Mouse (Mus musculus): ENCODE measurements around the gene Sox15. TPM values are rescaled to one million over a fixed set of nuclear protein-coding genes. Genes with fewer than 3 reads are reported as not detected.
"Not testable (repeated sequence)": the region's sequence is repeated elsewhere in the genome, so short reads cannot be mapped to it uniquely, and the experiment has no call there.

Sox15 gene
- polyA plus RNA-seq, 1 experiment: 43.5 TPM

GRCm38 (mm10) chr11:69699595-69699994 lies 44.5 kb downstream of the Sox15 start:
- no peak for DNase-seq (ENCODE audit: low spot score)

DNA sequence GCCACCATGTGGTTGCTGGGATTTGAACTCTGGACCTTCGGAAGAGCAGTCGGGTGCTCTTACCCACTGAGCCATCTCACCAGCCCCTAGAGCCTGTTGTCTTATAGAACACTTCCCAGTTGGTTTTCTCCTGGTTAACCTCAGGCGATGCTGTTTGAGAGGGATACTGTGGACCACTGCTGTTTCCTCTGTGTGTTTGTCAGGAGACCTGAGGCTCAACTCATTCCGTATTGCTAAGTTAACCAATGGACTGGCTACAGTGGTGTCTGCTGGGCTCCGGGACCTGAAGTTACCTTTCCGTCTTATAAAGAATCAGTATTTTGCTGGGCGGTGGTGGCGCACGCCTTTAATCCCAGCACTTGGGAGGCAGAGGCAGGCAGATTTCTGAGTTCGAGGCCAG lies 47.8 kb downstream of the Sox15 start:
- not testable (repeated sequence) for DNase-seq (ENCODE audit: low spot score)

DNA sequence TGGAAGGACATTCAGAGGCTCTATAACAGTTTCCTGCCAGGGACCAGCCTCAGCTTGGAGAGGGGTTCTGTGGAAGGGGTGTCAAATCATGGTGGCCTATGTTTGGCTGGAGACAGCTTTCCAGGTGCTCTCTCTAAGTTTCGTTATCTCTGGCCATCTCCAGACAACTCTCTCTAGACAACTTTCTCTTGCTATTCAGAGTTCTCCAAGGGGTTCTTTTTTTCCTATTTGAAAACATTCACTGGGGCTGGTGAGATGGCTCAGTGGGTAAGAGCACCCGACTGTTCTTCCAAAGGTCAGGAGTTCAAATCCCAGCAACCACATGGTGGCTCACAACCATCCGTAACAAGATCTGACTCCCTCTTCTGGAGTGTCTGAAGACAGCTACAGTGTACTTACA lies 48.3 kb downstream of the Sox15 start:
- not testable (repeated sequence) for DNase-seq (ENCODE audit: low spot score)

DNA sequence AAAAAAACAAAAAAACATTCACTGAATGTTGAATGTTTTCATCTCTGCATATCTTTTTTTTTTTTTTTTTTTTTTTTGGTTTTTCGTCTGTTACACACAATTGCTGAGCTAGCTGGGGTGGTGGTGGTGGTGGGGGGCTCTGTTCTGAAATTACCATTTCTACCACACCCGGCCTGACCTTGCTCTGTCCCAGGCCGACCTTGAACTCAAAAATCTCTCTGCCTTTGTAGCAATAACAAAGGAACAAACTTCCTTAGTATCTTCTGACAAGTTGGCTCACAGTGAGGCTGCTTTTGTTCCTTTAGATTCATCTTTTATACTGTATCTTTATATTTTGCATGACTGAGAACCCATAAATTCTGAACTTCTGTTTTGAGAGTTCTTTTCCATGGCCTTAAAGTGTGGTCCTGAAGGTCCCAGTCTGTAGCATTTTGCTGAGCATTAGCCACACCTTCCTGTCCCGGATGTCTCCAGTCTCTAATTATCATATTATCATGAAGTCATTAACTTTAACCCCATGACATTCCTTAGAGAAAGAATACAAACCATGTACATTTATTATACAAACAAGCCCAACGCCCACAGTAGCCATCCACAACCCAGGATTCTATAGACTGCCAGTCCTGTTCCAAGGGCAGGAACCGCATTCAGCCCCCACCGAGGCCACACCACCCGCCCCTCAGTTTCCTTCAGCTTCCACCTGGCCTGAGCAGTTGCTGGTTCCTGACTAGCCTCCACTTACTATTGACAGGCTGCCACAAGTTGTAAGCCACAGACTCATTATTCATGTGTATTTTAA lies 48.9 kb downstream of the Sox15 start:
- DNase-seq (ENCODE audit: low spot score): no peak

- DNase-seq (ENCODE audit: low spot score): no peak
Observed at GRCm38 (mm10) chr11:69704613-69705010, 49.5 kb downstream of the Sox15 start.

Other genes starting within 250 kb of the Sox15 start
- 3.3 and 10.7 TPM in 2 replicates for gene Kdm6b, start 241.6 kb upstream of the Sox15 start, polyA plus RNA-seq (2012; rRNA removed)
- gene Dnah2, start 106.2 kb upstream of the Sox15 start, polyA plus RNA-seq (2012; rRNA removed): 0.19 and 0.22 TPM in 2 replicates
- 0.99 and 1.1 TPM in 2 replicates for gene Efnb3, start 95.1 kb upstream of the Sox15 start, polyA plus RNA-seq (2012; rRNA removed)
- gene Wrap53, start 75.1 kb upstream of the Sox15 start, polyA plus RNA-seq (2012; rRNA removed): 7.2 and 7.3 TPM in 2 replicates
- gene Trp53, start 75.0 kb upstream of the Sox15 start, polyA plus RNA-seq (2012; rRNA removed): 77.8 and 85.8 TPM in 2 replicates
- 23.5 and 46.2 TPM in 2 replicates for gene Atp1b2, start 49.4 kb upstream of the Sox15 start, polyA plus RNA-seq (2012; rRNA removed)
- not detected in 2 replicates for gene Shbg, start 37.4 kb upstream of the Sox15 start, polyA plus RNA-seq (2012; rRNA removed)
- gene Sat2, start 33.3 kb upstream of the Sox15 start, polyA plus RNA-seq (2012; rRNA removed): 18.4 and 19.5 TPM in 2 replicates
- gene Fxr2, start 22.3 kb upstream of the Sox15 start, polyA plus RNA-seq (2012; rRNA removed): 74.8 and 85.8 TPM in 2 replicates
- 62.0 and 86.7 TPM in 2 replicates for gene Mpdu1, start 7.3 kb downstream of the Sox15 start, polyA plus RNA-seq (2012; rRNA removed)
- 20.5 and 24.9 TPM in 2 replicates for gene Cd68, start 10.8 kb downstream of the Sox15 start, polyA plus RNA-seq (2012; rRNA removed)
- gene Eif4a1, start 17.1 kb downstream of the Sox15 start, polyA plus RNA-seq (2012; rRNA removed): 461 and 554 TPM in 2 replicates
- gene Senp3, start 26.8 kb downstream of the Sox15 start, polyA plus RNA-seq (2012; rRNA removed): 83.4 and 108 TPM in 2 replicates
- gene Tnfsf13, start 30.5 kb downstream of the Sox15 start, polyA plus RNA-seq (2012; rRNA removed): 5.1 and 6.8 TPM in 2 replicates
- gene Tnfsf12, start 40.5 kb downstream of the Sox15 start, polyA plus RNA-seq (2012; rRNA removed): 85.4 and 87.0 TPM in 2 replicates
- 10.0 and 10.3 TPM in 2 replicates for gene Tnfsfm13, start 40.8 kb downstream of the Sox15 start, polyA plus RNA-seq (2012; rRNA removed)
- 9.4 and 24.4 TPM in 2 replicates for gene Polr2a, start 103.3 kb downstream of the Sox15 start, polyA plus RNA-seq (2012; rRNA removed)
- 0.07 TPM in 1 of 2 replicates, not detected in the other for gene Slc35g3, start 106.7 kb downstream of the Sox15 start, polyA plus RNA-seq (2012; rRNA removed)
- 35.6 and 46.1 TPM in 2 replicates for gene Zbtb4, start 110.6 kb downstream of the Sox15 start, polyA plus RNA-seq (2012; rRNA removed)
- gene Chrnb1, start 140.6 kb downstream of the Sox15 start, polyA plus RNA-seq (2012; rRNA removed): 15.6 and 25.0 TPM in 2 replicates
- 6.3 and 7.2 TPM in 2 replicates for gene Fgf11, start 146.5 kb downstream of the Sox15 start, polyA plus RNA-seq (2012; rRNA removed)
- gene Tmem102, start 150.3 kb downstream of the Sox15 start, polyA plus RNA-seq (2012; rRNA removed): 11.5 and 13.2 TPM in 2 replicates
- gene Gm39566, start 160.0 kb downstream of the Sox15 start, polyA plus RNA-seq (2012; rRNA removed): not detected in 2 replicates
- not detected in 2 replicates for gene Spem2, start 163.2 kb downstream of the Sox15 start, polyA plus RNA-seq (2012; rRNA removed)
- 0.55 and 0.71 TPM in 2 replicates for gene Spem1, start 166.9 kb downstream of the Sox15 start, polyA plus RNA-seq (2012; rRNA removed)
- 18.3 and 27.7 TPM in 2 replicates for gene Nlgn2, start 182.5 kb downstream of the Sox15 start, polyA plus RNA-seq (2012; rRNA removed)
- gene Tmem256, start 183.2 kb downstream of the Sox15 start, polyA plus RNA-seq (2012; rRNA removed): 202 and 261 TPM in 2 replicates
- gene Plscr3, start 191.1 kb downstream of the Sox15 start, polyA plus RNA-seq (2012; rRNA removed): 104 and 110 TPM in 2 replicates
- gene Tnk1, start 203.4 kb downstream of the Sox15 start, polyA plus RNA-seq (2012; rRNA removed): 15.2 and 15.4 TPM in 2 replicates
- gene Tmem95, start 222.7 kb downstream of the Sox15 start, polyA plus RNA-seq (2012; rRNA removed): not detected in 2 replicates
- gene Kctd11, start 226.1 kb downstream of the Sox15 start, polyA plus RNA-seq (2012; rRNA removed): 11.8 and 13.8 TPM in 2 replicates
- 2.0 and 2.5 TPM in 2 replicates for gene Acap1, start 240.2 kb downstream of the Sox15 start, polyA plus RNA-seq (2012; rRNA removed)
- gene 2810408A11Rik, start 245.7 kb downstream of the Sox15 start, polyA plus RNA-seq (2012; rRNA removed): 1.1 and 1.3 TPM in 2 replicates
- gene Neurl4, start 245.8 kb downstream of the Sox15 start, polyA plus RNA-seq (2012; rRNA removed): 43.4 and 47.8 TPM in 2 replicates